Mouse (Mus musculus) granulocyte monocyte progenitor cell, adult 5-6 weeks (primary cell): ENCODE results near the gene Dlst. TPM values are rescaled to one million over a fixed set of nuclear protein-coding genes. Genes with fewer than 3 reads are reported as not detected.

Experiments used
- ATAC-seq: replicated peaks from 2 replicates; pipeline ENCODE4 v1.8.0; 2016; ENCODE audit warnings: mild to moderate bottlenecking, moderate TSS enrichment, inconsistent platforms; ENCODE audit not compliant: poor library complexity, severe bottlenecking
- total RNA-seq, 2 experiments: library from RNA; stranded (forward) in 1 of 2; stranded (reverse) in 1 of 2; fragments of 200-712, 200-1000 nt in 1 of 2; fragments of >200 nt in 1 of 2; fragmentation: Nextera tagmentation in 1 of 2; gene quantifications; 2 replicates each; pipeline ENCODE4 v1.2.3; 2014 to 2017

Gene Dlst
- total RNA-seq, 2 experiments from 2014 or later = 106 to 167 TPM

DNA sequence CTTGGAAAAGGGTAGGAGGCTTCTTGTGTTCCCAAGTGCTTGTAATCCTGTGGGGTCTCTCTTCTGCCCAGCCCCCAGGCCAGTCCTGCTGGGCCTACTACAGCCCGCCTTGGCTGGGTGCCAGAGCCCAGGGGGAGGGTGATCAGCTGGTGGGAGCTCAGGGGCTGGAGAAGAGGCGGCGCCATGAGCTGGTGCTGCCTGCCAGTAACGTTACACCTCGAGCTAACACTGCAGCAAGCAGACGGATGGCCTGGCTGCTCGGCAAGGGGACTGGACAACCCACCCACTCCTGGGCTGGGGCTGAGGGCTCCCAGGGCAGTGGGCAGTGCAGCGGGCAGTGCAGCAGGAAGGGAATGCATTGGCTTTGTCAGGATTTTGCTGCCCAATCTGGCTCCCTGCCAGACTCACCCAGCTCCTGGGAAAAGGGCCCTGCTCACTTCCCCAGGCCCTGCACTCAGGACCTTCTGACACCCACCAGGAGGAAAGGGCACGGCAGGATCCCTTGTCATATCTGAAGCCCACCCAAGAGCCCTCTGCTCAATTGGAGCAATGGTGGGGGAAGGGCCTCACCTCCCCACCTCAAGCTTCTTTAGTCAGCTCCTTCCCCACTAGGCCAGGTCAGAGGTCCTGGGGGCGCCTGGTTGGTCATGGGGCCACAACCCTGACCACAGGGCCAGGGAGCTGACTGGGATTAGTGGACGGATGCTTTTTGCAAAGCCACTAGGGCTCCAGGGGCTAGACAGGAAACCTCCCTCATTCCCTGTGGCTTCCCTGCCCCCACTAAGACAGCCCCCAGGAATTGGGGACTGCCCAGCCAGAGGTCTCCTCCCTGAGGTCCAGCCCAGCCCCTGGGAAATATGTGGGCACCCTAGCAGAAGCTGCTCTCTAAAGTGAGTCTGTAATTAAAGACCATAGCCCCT, 65.6 kb downstream of the Dlst start:
- no peak for ATAC-seq

DNA sequence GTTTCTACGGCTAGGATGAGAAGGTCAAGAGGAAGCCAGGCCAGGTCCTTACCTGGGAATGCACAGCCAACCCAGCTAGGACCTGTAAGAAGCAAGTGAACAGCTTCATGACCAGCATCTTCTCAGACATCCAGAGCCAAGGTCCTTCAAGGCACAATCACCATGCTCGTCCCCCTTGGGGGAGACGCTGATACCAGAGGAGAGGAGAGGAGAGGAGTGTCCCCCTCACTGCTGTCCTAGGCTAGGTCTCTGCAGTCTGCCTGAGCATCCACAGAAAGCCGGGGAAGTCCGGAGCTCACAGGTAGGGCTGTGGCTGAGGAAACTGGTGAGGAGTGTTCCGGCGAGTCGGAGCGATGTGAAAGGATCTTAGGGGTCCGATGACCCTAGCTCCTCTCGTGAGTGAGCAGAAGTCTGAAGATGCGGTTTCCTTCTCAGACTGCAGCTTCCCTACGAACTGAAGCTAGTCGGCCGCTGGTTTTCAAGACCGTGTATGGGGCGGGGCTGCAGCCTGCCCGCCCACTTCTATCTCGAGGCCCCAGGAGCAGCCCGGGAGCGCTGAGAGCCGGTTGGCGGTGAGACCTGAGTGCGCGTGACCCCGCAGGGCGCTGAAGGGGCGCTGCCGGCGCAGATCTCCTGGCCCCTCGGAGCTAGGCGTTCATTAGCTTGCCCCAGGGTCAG, 66.4 kb downstream of the Dlst start:
- ATAC-seq = peak; percentile 85

- peak; percentile 44 for ATAC-seq
Measured at GRCm38 (mm10) chr12:85177740-85178239, 67.2 kb downstream of the Dlst start, which contains the start of gene Pgf. Pgf (minus strand) TSS chr12:85177790.

- no peak for ATAC-seq
Measured at GRCm38 (mm10) chr12:85178294-85178693, 67.7 kb downstream of the Dlst start.

DNA sequence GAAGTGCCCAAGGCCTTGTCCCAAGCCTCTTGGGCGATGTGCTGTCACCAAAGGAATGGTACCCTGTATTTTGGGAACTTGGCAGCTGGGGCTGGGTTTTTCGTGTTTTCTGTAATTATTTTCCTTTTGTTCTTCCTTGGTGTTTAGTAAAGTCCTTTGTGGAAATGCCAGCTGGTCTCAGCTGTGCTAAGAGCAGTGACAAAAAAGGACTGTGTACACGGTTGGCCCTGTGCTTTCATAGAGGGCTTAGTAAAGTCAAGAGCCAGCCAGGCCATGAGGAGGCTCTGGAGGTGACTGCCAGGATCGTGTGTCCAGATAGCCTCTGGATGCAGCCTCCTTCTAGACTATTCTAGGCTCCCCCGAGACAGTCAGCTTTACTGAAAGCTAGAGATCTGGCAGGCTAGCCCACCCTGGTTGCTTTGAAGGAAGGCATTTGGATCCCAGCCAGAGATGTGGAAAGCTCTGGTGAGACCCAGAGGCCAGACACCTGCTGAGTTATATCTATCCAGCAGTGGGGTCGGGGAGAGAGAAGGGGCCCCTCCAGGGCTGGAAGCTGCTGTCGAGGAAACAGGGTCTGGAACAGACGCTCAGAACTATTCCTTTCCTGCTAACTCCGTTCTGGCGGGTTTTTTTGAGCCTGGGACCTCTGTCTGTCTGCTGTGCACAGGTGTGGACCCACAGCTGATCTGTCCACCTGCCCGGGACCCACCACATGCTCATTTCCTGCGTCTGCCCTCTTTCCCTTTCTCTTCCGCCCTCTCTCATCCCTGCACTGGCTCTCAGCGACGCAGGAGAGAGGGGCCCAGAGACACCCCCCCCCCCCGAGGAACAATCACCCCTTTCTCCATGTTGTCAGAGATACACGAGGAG, 71.1 kb downstream of the Dlst start:
- ATAC-seq = no peak

- ATAC-seq = no peak
Measured at GRCm38 (mm10) chr12:85182345-85182643, 71.7 kb downstream of the Dlst start.

DNA sequence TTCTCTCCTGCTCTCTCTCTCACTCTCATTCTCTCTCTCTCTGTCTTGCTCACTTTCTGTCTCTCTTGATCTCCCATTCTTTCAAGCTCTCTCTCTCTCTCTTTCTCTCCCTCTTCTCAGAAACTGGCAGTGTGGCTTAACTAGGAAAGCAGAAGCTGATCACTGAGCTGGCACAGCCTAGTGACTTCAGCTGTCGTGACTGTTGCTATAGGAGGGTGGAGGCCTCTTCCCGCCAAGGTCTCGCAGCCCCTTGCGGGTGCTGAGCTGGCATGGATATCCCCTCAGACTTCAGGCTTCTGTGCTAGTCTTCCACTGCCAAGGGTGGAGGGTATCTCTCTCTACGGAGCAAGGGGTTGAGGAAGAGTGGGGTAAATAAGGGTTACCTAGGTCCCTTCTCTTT, 72.3 kb downstream of the Dlst start:
- peak; percentile 48 for ATAC-seq

DNA sequence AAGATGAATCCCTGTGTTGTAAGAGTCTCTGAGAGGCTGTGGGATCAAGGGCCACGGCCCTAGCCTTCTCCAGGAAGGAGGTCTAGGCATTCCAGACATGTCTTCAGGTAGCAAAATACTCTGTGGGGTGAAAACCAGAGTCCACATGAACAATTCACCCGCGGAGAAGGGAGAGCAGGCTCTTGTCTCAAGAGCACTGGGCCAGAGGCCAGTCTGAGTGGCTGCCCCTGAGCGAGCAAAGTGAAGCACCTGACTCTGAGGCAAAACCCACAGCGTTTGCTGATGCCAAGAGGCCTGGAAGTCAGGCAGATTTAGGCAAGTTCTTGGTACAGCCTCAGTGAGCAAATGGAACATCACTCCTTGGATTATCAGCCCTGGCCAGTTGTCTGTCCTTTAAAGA, 73.5 kb downstream of the Dlst start:
- ATAC-seq = no peak

Other genes starting within 250 kb of the Dlst start
- not detected in 2 replicates for gene Ltbp2, start 234.3 kb upstream of the Dlst start, total RNA-seq (2014; fragmentation: Nextera tagmentation)
- not detected in 2 replicates for gene Ltbp2, start 234.3 kb upstream of the Dlst start, total RNA-seq (2017)
- gene Fcf1, start 139.9 kb upstream of the Dlst start, total RNA-seq (2014; fragmentation: Nextera tagmentation) = 131 and 137 TPM in 2 replicates
- gene Fcf1, start 139.9 kb upstream of the Dlst start, total RNA-seq (2017) = 120 and 140 TPM in 2 replicates
- gene Arel1, start 139.9 kb upstream of the Dlst start, total RNA-seq (2014; fragmentation: Nextera tagmentation) = 31.0 and 38.8 TPM in 2 replicates
- 37.8 and 45.9 TPM in 2 replicates for gene Arel1, start 139.9 kb upstream of the Dlst start, total RNA-seq (2017)
- 88.8 and 96.9 TPM in 2 replicates for gene Ylpm1, start 114.5 kb upstream of the Dlst start, total RNA-seq (2014; fragmentation: Nextera tagmentation)
- gene Ylpm1, start 114.5 kb upstream of the Dlst start, total RNA-seq (2017) = 50.0 and 50.5 TPM in 2 replicates
- gene Prox2, start 74 bp upstream of the Dlst start, total RNA-seq (2014; fragmentation: Nextera tagmentation) = 0.90 and 2.9 TPM in 2 replicates
- 1.1 and 1.5 TPM in 2 replicates for gene Prox2, start 74 bp upstream of the Dlst start, total RNA-seq (2017)
- gene Rps6kl1, start 40.4 kb downstream of the Dlst start, total RNA-seq (2014; fragmentation: Nextera tagmentation) = not detected in 2 replicates
- gene Rps6kl1, start 40.4 kb downstream of the Dlst start, total RNA-seq (2017) = not detected in 2 replicates
- not detected in 2 replicates for gene Pgf, start 67.0 kb downstream of the Dlst start, total RNA-seq (2014; fragmentation: Nextera tagmentation)
- not detected in 2 replicates for gene Pgf, start 67.0 kb downstream of the Dlst start, total RNA-seq (2017)
- 51.8 and 89.9 TPM in 2 replicates for gene Eif2b2, start 108.6 kb downstream of the Dlst start, total RNA-seq (2014; fragmentation: Nextera tagmentation)
- gene Eif2b2, start 108.6 kb downstream of the Dlst start, total RNA-seq (2017) = 44.0 and 61.7 TPM in 2 replicates
- 9.8 and 11.1 TPM in 2 replicates for gene Mlh3, start 159.8 kb downstream of the Dlst start, total RNA-seq (2014; fragmentation: Nextera tagmentation)
- 7.7 and 7.9 TPM in 2 replicates for gene Mlh3, start 159.8 kb downstream of the Dlst start, total RNA-seq (2017)
- gene Acyp1, start 177.6 kb downstream of the Dlst start, total RNA-seq (2014; fragmentation: Nextera tagmentation) = 39.7 and 58.9 TPM in 2 replicates
- 34.6 and 69.2 TPM in 2 replicates for gene Acyp1, start 177.6 kb downstream of the Dlst start, total RNA-seq (2017)
- not detected in 2 replicates for gene Zc2hc1c, start 177.8 kb downstream of the Dlst start, total RNA-seq (2014; fragmentation: Nextera tagmentation)
- gene Zc2hc1c, start 177.8 kb downstream of the Dlst start, total RNA-seq (2017) = not detected in 2 replicates
- 33.1 and 44.6 TPM in 2 replicates for gene Nek9, start 228.5 kb downstream of the Dlst start, total RNA-seq (2014; fragmentation: Nextera tagmentation)
- 24.1 and 26.6 TPM in 2 replicates for gene Nek9, start 228.5 kb downstream of the Dlst start, total RNA-seq (2017)